In genomic region chr1:42436366-42436998, GRCm38 (mm10) we compare ENCODE assay signal across 14 mouse cellular contexts.
"Had no signal": no experiment of that assay in that cellular context is flagged by ENCODE, and none has a peak within 500 bp of the region (broad histone marks: within the 10 kb centered on the region; RNA-seq: fewer than 3 reads in every experiment).

No protein-coding gene starts in this region.

- H3K4me1 ChIP-seq: kidney, embryonic 15.5 days; limb, embryonic 13.5 days; liver, embryonic 15.5 days; midbrain, embryonic 15.5 days; neural tube, embryonic 12.5 days had no signal

- ATAC-seq: lung, postnatal 0 days; midbrain, embryonic 15.5 days had no signal

- H3K27ac ChIP-seq: kidney, embryonic 15.5 days; left cerebral cortex, adult 2 months; limb, embryonic 13.5 days; liver, embryonic 15.5 days; midbrain, embryonic 15.5 days; neural tube, embryonic 12.5 days had no signal

- H3K9ac ChIP-seq: kidney, embryonic 15.5 days; limb, embryonic 13.5 days; liver, embryonic 15.5 days; midbrain, embryonic 15.5 days; neural tube, embryonic 12.5 days had no signal

- DNase-seq: kidney, postnatal 14 days; lung, adult 2 months; lung, postnatal 4 days; thymus, adult 18-20 months; thymus, postnatal 14 days had no signal

- H3K27me3 ChIP-seq: kidney, embryonic 15.5 days; limb, embryonic 13.5 days; liver, embryonic 15.5 days; midbrain, embryonic 15.5 days; neural tube, embryonic 12.5 days had no signal

- H3K4me3 ChIP-seq: kidney, embryonic 15.5 days; left cerebral cortex, adult 2 months; limb, embryonic 13.5 days; liver, embryonic 15.5 days; midbrain, embryonic 15.5 days; neural tube, embryonic 12.5 days had no signal

- H3K36me3 ChIP-seq: kidney, embryonic 15.5 days; limb, embryonic 13.5 days; liver, embryonic 15.5 days; midbrain, embryonic 15.5 days; neural tube, embryonic 12.5 days had no signal

- H3K4me2 ChIP-seq: kidney, embryonic 15.5 days; limb, embryonic 13.5 days; liver, embryonic 11.5 days; liver, embryonic 15.5 days; midbrain, embryonic 11.5 days; midbrain, embryonic 15.5 days; neural tube, embryonic 12.5 days had no signal

- H3K9me3 ChIP-seq: kidney, embryonic 15.5 days; limb, embryonic 13.5 days; liver, embryonic 15.5 days; midbrain, embryonic 15.5 days; neural tube, embryonic 12.5 days had no signal
